Mouse (Mus musculus): ENCODE data around the gene Srsf4. TPM values are rescaled to one million over a fixed set of nuclear protein-coding genes. Genes with fewer than 3 reads are reported as not detected.

The Srsf4 gene
- 142 and 143 TPM in 2 replicates for polyA plus RNA-seq (2016; fragmentation: Nextera tagmentation; extraction: Ambion mirVana)

DNA sequence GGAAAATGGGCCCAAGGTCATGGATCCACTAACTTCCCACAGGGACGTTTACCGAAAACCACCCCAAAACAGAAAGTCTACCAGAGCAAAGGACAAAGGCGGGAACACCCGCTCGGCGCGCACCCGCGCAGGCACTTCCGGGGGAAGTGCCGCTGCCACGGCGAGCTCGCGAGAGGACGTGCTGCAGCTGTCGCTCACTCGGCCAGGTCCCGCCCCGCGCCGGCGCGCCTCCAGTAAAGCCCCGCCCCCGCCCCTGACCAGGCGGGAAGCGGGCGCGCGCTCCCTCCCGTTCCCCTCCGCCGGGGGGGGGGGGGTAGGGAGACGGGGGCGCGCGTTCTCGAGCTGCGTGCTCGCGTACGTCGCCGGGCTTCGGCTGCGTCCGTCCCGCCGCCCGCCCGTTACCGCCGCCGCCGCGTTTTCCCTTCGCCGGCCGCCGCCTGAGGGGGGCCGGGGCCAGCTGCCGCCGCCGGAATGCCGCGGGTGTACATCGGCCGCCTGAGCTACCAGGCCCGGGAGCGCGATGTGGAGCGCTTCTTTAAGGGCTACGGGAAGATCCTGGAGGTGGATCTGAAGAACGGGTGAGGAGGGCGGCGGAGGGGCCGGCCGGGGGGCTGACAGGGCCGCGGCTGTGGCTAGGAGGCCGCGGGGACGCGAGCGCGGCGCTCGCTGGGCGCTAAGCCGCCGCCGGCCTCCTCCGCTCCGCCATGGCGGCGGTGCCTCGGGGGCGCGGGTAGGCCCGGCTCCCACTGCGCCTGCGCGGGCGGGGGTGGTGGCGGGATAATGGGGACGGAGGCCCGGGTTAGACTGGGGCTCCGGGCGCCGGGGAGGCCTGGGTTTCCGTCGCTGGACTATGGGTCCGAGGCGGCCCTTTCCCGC is at the start of gene Srsf4:
Srsf4 (plus strand) TSS at position 325 of the 876 bp plus-strand sequence.
- Histone ChIP-seq H3K9me3 (no peaks in the 10 kb centered on the region), H3K4me1 (peaks cover 48% of the 10 kb centered on the region), H3K36me3 (replicated peaks) (peaks cover 14% of the 10 kb centered on the region), H3K27me3 (replicated peaks; ENCODE audit: low read depth, poor library complexity, severe bottlenecking) (no peaks in the 10 kb centered on the region), H3K27ac (replicated peaks) (peak within 1 kb of the TSS; percentile 100), H3K4me3 (peak within 1 kb of the TSS; percentile 90)
- peak; percentile 99 for DNase-seq (ENCODE audit: low spot score)
- under 1% methylated on average over 114 of the region's 116 CpGs for WGBS

DNA sequence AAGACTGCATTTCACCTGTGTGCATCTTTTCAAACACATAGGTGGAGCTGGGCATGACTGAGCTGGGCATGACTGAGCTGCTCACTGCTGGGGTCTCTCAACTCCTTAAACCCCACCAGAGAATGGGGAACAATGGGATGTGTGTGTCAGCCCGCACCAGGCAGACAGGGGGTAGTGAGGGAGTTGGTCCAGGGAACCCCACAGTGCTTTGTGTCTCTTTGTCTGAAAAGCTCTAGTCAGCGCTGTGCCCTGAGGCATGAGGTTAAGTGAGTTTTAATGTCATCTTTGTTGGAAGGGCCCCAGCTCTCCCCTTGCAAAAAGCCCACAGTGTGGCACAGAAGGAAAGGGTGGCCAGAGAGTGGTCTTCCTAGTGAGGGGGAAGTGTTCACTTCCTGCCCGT is 48.5 kb upstream of the Srsf4 start:
- Histone ChIP-seq H3K4me3 (no peak overlapping the region), H3K36me3 (replicated peaks) (peaks cover 6% of the 10 kb centered on the region), H3K4me1 (peaks cover 83% of the 10 kb centered on the region), H3K27me3 (replicated peaks; ENCODE audit: low read depth, poor library complexity, severe bottlenecking) (peaks cover 18% of the 10 kb centered on the region), H3K27ac (replicated peaks) (peak overlapping the region; percentile 86), H3K9me3 (no peaks in the 10 kb centered on the region)
- 15% methylated on average over 3 of the region's 3 CpGs for WGBS
- peak; percentile 38 for DNase-seq (ENCODE audit: low spot score)

DNA sequence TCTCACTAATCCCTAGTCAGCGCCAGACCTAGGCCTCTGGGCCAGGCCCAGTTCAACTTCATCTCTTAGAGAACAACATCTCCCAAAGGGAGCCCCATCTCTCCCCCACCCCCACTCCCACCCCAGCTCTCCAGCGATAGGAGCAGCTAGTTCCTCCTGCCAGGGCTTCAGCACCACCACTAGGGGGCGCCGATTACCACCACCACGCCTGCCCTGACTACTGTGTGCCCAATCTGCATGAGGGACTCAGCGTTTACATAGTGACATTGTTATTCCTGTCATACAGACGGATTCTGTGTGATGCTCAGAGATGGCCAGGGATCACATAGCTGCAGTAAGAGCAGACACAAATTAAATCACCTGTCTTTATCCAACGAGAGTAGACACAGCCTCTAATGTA is 47.6 kb upstream of the Srsf4 start:
- no peaks in the 10 kb centered on the region for H3K9me3 ChIP-seq
- WGBS, result 45% methylated on average over 8 of the region's 8 CpGs
- no peaks in the 10 kb centered on the region; the same call in none of the 2 replicates for H3K36me3 ChIP-seq (replicated peaks)
- peaks cover 15% of the 10 kb centered on the region for H3K27me3 ChIP-seq (replicated peaks; ENCODE audit: low read depth, poor library complexity, severe bottlenecking)
- DNase-seq (ENCODE audit: low spot score), result peak; percentile 63
- no peak overlapping the region for H3K4me3 ChIP-seq
- peak overlapping the region; percentile 86 for H3K27ac ChIP-seq (replicated peaks)
- peaks cover 83% of the 10 kb centered on the region for H3K4me1 ChIP-seq

DNA sequence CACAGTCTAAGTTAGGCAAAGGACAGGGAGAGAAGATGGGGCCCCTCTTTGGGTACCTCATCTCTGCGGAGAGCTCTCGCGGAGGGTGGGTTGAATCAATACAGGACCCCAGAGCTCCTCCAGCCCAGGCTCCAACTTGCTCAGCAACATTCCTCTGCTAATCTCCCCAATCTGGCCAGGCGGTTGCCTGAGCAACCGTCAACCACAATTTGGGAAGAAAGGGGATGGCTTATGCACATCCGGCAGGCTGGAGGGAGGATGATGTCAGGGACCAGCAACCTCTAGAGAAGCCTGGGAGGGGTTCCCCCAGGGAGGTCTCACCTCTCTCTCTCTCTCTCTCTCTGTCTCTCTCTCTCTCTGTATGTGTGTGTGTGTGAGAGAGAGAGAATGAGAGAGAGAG is 46.5 kb upstream of the Srsf4 start:
- peaks cover 83% of the 10 kb centered on the region for H3K4me1 ChIP-seq
- peak overlapping the region; percentile 86 for H3K27ac ChIP-seq (replicated peaks)
- no peaks in the 10 kb centered on the region for H3K9me3 ChIP-seq
- DNase-seq (ENCODE audit: low spot score), result peak; percentile 89
- peak overlapping the region; percentile 40 for H3K4me3 ChIP-seq
- peaks cover 7% of the 10 kb centered on the region; the same call in 1 of the 2 replicates for H3K27me3 ChIP-seq (replicated peaks; ENCODE audit: low read depth, poor library complexity, severe bottlenecking)
- 5% methylated on average over 6 of the region's 6 CpGs for whole genome bisulfite sequencing
- no peaks in the 10 kb centered on the region; the same call in none of the 2 replicates for H3K36me3 ChIP-seq (replicated peaks)

DNA sequence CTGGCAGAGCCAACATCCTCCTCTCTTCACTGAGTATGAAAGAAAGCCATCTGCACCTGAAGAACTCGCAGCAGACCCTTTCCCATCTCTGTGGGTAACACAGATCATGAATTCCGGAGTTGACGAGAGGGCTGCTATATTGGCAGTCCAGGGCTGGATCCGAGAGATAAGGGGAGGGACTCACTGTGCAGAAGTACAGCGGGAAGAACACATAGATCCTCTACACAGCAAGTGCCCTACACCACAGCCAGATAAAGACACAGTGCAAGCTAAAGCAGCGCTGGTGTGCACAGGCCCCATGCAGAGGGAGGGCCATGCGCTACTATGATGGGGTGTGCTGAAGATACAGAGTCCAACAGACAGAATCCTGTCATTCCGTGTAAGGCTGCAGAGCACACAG is 44.3 kb upstream of the Srsf4 start:
- WGBS, result 82% methylated on average over 8 of the region's 8 CpGs
- Histone ChIP-seq H3K4me3 (no peak overlapping the region), H3K27me3 (replicated peaks; ENCODE audit: low read depth, poor library complexity, severe bottlenecking) (0 out of 2 replicates have a peak, but pooled peaks cover 5% of the 10 kb centered on the region), H3K27ac (replicated peaks) (peak overlapping the region; percentile 44; the same call in 1 of the 2 replicates), H3K36me3 (replicated peaks) (no peaks in the 10 kb centered on the region), H3K9me3 (no peaks in the 10 kb centered on the region), H3K4me1 (peaks cover 94% of the 10 kb centered on the region)
- DNase-seq (ENCODE audit: low spot score), result no peak

DNA sequence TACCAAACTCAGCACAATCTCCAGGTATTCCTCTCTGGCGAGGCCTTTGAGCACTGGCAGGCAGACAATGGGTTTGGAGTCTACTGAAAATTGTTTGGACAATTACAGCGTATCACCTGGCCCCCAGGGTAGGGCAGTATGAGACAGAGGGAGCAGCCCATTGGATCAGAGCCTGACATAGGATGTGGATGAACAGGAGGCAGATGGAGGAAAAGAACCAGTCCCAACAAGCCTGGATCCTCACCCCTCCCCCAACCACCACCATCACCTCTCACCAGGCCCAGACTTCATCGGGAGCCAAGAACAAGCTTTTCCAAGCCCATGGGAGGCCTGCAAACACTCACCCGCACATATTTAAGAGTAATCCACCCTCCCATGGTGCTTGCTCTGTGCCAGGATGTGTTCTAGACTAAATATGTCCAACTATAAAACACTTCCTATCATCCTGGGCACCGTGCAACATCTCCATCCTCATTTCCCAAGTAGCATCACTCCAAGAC is 41.8 kb upstream of the Srsf4 start:
- peaks cover 28% of the 10 kb centered on the region for H3K27me3 ChIP-seq (replicated peaks; ENCODE audit: low read depth, poor library complexity, severe bottlenecking)
- WGBS, result 76% methylated on average over 5 of the region's 5 CpGs
- H3K9me3 ChIP-seq, result no peaks in the 10 kb centered on the region
- H3K4me3 ChIP-seq, result no peak overlapping the region
- DNase-seq (ENCODE audit: low spot score), result no peak
- peaks cover 95% of the 10 kb centered on the region for H3K4me1 ChIP-seq
- H3K36me3 ChIP-seq (replicated peaks), result no peaks in the 10 kb centered on the region
- H3K27ac ChIP-seq (replicated peaks), result peak overlapping the region; percentile 8

DNA sequence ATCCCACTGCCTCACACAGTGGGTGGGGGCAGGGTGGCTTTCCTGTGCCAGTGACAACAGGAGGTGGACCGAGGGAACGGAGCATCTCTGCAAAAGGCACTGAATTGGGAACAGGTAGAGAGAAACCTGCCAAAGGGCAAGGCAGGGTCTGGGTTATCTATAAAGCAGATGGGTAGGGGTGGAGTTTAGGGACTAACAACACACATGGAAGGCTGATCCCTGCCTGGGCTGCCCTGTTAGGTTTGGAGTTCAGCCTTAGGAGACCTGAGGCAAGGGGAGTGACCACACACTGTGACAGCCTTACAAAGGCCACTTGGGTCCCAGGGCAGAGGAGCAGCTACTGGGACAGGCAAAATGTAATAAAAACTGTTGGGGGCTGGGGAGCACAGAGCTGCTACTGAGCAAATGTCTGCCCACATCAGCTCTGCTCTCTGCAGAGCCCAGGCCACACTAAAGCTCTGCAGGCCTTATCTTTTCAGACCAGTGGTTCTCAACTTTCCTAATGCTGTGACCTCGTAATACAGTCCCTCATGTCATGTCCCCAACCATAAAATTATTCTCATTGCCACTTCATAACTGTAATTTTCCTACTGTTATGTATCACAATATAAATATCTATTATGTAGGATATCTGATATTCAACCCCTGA is 40.5 kb upstream of the Srsf4 start:
- no peak for DNase-seq (ENCODE audit: low spot score)
- Histone ChIP-seq H3K4me1 (peaks cover 95% of the 10 kb centered on the region), H3K27ac (replicated peaks) (no peak overlapping the region), H3K27me3 (replicated peaks; ENCODE audit: low read depth, poor library complexity, severe bottlenecking) (peaks cover 41% of the 10 kb centered on the region), H3K4me3 (no peak overlapping the region), H3K36me3 (replicated peaks) (no peaks in the 10 kb centered on the region), H3K9me3 (no peaks in the 10 kb centered on the region)
- 71% methylated on average over 3 of the region's 3 CpGs for WGBS

DNA sequence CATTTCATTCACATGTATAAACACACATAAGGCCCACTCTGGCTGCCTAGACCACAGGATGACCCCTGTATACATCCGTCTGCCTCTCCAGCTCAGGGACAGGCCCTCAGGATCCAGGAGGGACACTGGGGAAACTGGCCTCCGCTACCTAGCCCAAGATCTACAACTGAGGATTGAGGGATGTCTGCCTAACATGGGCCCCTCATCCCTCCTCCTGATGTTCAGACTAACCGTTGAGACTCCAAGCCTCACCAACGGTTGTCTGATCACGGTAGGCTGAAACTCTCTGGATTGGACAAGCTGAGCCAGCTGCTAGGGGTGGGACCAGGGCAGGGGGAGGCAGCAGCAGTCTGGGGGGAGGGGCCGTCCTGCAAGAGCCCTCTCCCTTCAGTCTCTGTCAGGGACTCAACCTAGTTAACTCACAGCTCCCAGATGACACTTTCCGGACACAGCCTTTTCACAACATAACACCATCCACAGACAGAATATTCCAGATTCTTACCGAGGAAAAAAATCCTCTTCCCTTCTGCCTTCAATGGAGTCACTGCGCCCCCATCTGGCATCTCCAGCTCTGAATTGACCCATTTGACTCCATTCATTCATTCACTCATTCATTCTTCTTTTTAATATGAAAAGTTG is 39.3 kb upstream of the Srsf4 start:
- Histone ChIP-seq H3K9me3 (no peaks in the 10 kb centered on the region), H3K36me3 (replicated peaks) (no peaks in the 10 kb centered on the region), H3K27me3 (replicated peaks; ENCODE audit: low read depth, poor library complexity, severe bottlenecking) (peaks cover 51% of the 10 kb centered on the region), H3K27ac (replicated peaks) (peak overlapping the region; percentile 55; the same call in 1 of the 2 replicates), H3K4me3 (no peak overlapping the region), H3K4me1 (peaks cover 94% of the 10 kb centered on the region)
- peak; percentile 62 for DNase-seq (ENCODE audit: low spot score)
- 27% methylated on average over 9 of the region's 9 CpGs for WGBS

DNA sequence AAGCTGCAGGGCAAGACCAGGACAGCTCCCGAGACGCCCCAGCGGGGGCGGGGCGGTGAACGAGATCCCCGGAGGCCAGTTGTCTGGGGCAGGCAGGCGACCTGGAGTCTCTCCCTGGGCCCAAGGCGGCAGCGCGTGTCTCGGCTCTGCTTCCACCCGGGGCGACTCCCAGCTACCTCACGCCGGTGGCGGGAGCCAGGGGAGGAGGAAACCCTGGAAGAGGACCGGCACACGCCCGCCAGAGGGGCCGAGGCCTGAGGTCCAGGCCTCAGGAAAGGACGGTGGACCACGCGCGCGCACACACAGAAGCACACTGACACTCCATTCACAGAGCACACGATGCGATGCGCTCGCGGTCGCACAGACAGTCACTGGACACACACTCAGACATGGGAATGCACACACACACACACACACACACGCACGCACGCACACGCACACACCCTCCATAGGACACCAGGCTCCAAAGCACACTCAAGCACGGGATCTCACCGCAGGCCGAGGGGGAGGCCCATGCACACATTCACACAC is 37.0 kb upstream of the Srsf4 start:
- H3K9me3 ChIP-seq, result no peaks in the 10 kb centered on the region
- H3K4me1 ChIP-seq, result peaks cover 70% of the 10 kb centered on the region
- H3K27ac ChIP-seq (replicated peaks), result peak overlapping the region; percentile 86
- DNase-seq (ENCODE audit: low spot score), result peak; percentile 68
- H3K36me3 ChIP-seq (replicated peaks), result no peaks in the 10 kb centered on the region
- under 1% methylated on average over 39 of the region's 39 CpGs for WGBS
- peak overlapping the region; percentile 82 for H3K4me3 ChIP-seq
- peaks cover 58% of the 10 kb centered on the region for H3K27me3 ChIP-seq (replicated peaks; ENCODE audit: low read depth, poor library complexity, severe bottlenecking)

DNA sequence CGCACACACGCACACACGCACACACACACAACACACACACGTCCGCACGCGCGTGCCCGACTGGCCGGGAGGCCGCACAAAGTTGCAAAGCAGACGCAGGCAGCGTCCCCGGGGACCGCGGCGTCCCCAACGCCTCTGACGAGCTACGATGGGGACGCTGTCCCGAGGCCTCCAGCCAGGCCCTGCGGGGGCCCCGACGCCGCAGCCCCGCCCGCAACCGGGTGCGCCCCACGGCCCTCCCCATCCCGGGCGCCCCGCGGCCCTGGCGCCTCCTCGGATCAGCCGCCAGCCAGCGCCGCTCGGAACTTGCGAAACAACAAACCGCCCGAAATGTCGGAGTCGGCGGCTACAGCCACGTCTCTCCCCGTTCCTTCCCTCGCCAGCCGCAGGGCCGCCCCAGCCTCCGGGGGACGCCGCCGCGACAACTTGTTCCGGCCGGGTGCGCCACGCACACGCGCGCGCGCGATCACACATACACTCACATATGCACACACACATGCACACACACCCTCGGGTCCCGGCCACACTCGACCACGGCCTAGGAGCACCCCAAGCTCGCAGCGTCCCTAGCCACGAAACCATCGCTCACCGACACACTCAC is 36.4 kb upstream of the Srsf4 start:
- peak; percentile 73 for DNase-seq (ENCODE audit: low spot score)
- H3K27ac ChIP-seq (replicated peaks), result peak overlapping the region; percentile 86

DNA sequence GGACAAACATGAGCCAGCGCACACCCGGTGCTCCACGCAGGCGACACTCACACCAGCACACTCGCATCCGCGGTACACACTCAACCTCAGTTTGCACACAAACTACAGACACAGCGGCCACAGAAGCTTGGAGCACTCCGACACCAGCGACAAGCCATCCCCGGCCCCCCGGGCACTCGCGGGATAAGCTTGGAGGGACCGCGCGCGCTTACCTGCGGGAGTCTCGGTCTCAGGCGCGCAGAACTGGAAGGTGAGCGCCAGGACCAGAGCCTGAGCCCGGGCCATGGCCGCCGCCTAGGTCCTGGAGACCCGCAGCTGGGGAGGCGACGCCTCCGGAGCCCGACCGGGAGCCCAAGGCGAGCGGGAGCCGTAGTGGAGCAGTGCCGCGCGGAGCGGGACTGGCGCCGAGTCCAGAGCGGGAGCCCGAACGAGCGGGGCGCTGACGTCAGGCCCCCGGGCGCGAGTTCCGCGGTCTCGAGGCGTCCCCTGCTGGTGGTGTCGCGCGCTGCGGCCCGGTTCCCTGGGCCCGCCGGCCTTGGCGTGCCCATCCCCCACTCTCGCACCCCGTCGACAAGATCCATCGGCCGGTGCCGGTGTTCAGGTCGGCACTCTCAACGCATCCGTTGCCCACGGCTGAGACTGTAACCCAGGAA is 35.4 kb upstream of the Srsf4 start, which contains the start of gene Ptpru:
Ptpru (minus strand) TSS at position 417 of the 653 bp plus-strand sequence.
- Histone ChIP-seq H3K27ac (replicated peaks) (peak within 1 kb of the TSS; percentile 86), H3K36me3 (replicated peaks) (no peaks in the 10 kb centered on the region), H3K4me3 (peak within 1 kb of the TSS; percentile 82), H3K4me1 (peaks cover 59% of the 10 kb centered on the region), H3K9me3 (no peaks in the 10 kb centered on the region), H3K27me3 (replicated peaks; ENCODE audit: low read depth, poor library complexity, severe bottlenecking) (peaks cover 63% of the 10 kb centered on the region)
- WGBS, result under 1% methylated on average over 72 of the region's 72 CpGs
- DNase-seq (ENCODE audit: low spot score), result peak; percentile 92

More for the DNA sequence above, 36.4 kb upstream of the Srsf4 start:
- H3K4me3 ChIP-seq, result peak overlapping the region; percentile 82
- H3K36me3 ChIP-seq (replicated peaks), result no peaks in the 10 kb centered on the region
- WGBS, result under 1% methylated on average over 76 of the region's 76 CpGs
- H3K4me1 ChIP-seq, result peaks cover 65% of the 10 kb centered on the region
- no peaks in the 10 kb centered on the region for H3K9me3 ChIP-seq
- peaks cover 63% of the 10 kb centered on the region for H3K27me3 ChIP-seq (replicated peaks; ENCODE audit: low read depth, poor library complexity, severe bottlenecking)
